ENCODE assay signal across 26 mouse cellular contexts in the genomic region with DNA sequence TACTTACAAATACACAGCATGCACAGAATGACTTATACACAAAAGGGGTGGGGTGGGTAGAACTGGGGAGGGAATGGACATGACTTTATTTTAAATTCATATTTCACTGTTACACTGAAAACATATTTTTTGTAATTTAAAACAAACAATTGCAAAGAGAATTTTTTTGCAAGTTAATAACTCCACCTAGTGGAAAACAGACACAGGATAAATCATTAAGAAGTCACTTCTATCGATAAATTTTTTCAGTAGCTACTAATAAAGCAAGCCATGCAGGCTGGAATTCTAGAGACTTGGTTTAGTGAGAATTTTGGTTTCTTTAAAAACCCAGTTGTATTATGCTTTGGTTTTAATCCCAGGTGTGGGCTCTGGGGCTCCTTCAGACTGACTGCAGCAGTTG. TPM values are rescaled to one million over a fixed set of nuclear protein-coding genes. Genes with fewer than 3 reads are reported as not detected.
A peak's percentile ranks its signal among the peaks of the same experiment; 100 is the strongest.
DNase-seq lines count a peak whose midpoint lies in the region; ATAC-seq and TF ChIP-seq lines count a peak whose summit lies in the region.
"Had no signal": no experiment of that assay in that cellular context is flagged by ENCODE, and none has a peak within 500 bp of the region (broad histone marks: within the 10 kb centered on the region; RNA-seq: fewer than 3 reads in every experiment).

No protein-coding gene starts in this region.

- TF ChIP-seq POLR2A in heart, adult 2 months (IDR thresholded peaks at IDR 0.05; ENCODE audit: insufficient read depth, low read depth, low read length) = no peak

- intact Hi-C loops in heart, adult 2 months (cut with DNase I) = loop anchor here (10.0 kb wide), 1 partner anchor 549 kb away; no protein-coding TSS in a partner anchor
- intact Hi-C loops in heart, postnatal 36 days (cut with DNase I) = no loop called here
- intact Hi-C loops in heart, postnatal 10 days (cut with DNase I) = no loop called here

- DNase-seq in heart, adult 2 months = no peak
- DNase-seq in heart, postnatal 36 days = no peak
- DNase-seq in limb, embryonic 10.5 days (ENCODE audit: low spot score) = no peak
- peak; percentile 13 for DNase-seq in NIH3T3 (ENCODE audit: low read depth)
- no peak for DNase-seq in heart, postnatal 10 days
- DNase-seq: adrenal gland, adult 2 months; adrenal gland, postnatal 14 days; cerebellum, adult 11 months; cerebellum, adult 2 months; cerebellum, adult 9-11 months; cerebellum, postnatal 25 days; gastrocnemius, postnatal 14 days; heart, adult 18-20 months had no signal

- H3K27ac ChIP-seq in heart, adult 2 months = no peak overlapping the region
- H3K27ac ChIP-seq in limb, embryonic 12.5 days = peak overlapping the region; percentile 31; the same call in 1 of the 2 replicates
- H3K27ac ChIP-seq in limb, embryonic 10.5 days = no peak overlapping the region
- 0 out of 2 replicates have a peak overlapping the region, but pooled peaks have one; percentile 9 for H3K27ac ChIP-seq in limb, embryonic 15.5 days
- no peak overlapping the region for H3K27ac ChIP-seq in neural tube, embryonic 15.5 days (replicated peaks)
- H3K27ac ChIP-seq: embryonic facial prominence, embryonic 12.5 days; embryonic facial prominence, embryonic 15.5 days; forebrain, embryonic 15.5 days; heart, embryonic 10.5 days; heart, embryonic 13.5 days; hindbrain, embryonic 10.5 days; hindbrain, embryonic 13.5 days had no signal

- H3K36me3 ChIP-seq in heart, adult 2 months (ENCODE audit: control insufficient read depth, insufficient read depth, low read length) = peaks cover 3% of the 10 kb centered on the region; the same call in 1 of the 2 replicates
- H3K36me3 ChIP-seq in limb, embryonic 12.5 days = peaks cover 60% of the 10 kb centered on the region
- H3K36me3 ChIP-seq in limb, embryonic 10.5 days = peaks cover 85% of the 10 kb centered on the region
- peaks cover 60% of the 10 kb centered on the region for H3K36me3 ChIP-seq in limb, embryonic 15.5 days
- peaks cover 55% of the 10 kb centered on the region for H3K36me3 ChIP-seq in neural tube, embryonic 15.5 days

- H3K9me3 ChIP-seq in limb, embryonic 12.5 days = 0 out of 2 replicates have a peak, but pooled peaks cover 2% of the 10 kb centered on the region
- H3K9me3 ChIP-seq in limb, embryonic 10.5 days (replicated peaks) = no peaks in the 10 kb centered on the region
- H3K9me3 ChIP-seq in limb, embryonic 15.5 days = no peaks in the 10 kb centered on the region
- H3K9me3 ChIP-seq in neural tube, embryonic 15.5 days (replicated peaks) = no peaks in the 10 kb centered on the region
- H3K9me3 ChIP-seq: embryonic facial prominence, embryonic 12.5 days; embryonic facial prominence, embryonic 15.5 days; forebrain, embryonic 15.5 days; heart, embryonic 10.5 days; heart, embryonic 13.5 days; hindbrain, embryonic 10.5 days; hindbrain, embryonic 13.5 days had no signal

- no peak for TF ChIP-seq EP300 in heart, adult 2 months (IDR thresholded peaks at IDR 0.05; ENCODE audit: insufficient read depth, low read depth, low read length)

- no peak for ATAC-seq in limb, embryonic 12.5 days (ENCODE audit: insufficient number of reproducible peaks, insufficient read depth, low FRiP score, low TSS enrichment, low read depth)
- no peak for ATAC-seq in limb, embryonic 15.5 days (ENCODE audit: insufficient number of reproducible peaks, low FRiP score, low TSS enrichment, low read depth)
- no peak for ATAC-seq in neural tube, embryonic 15.5 days (ENCODE audit: low FRiP score)
- ATAC-seq: CD4-positive, CD25-positive, alpha-beta regulatory T cell, adult 4 months; forebrain, embryonic 15.5 days; hindbrain, embryonic 16.5 days; Patski had no signal

- no peak overlapping the region for H3K4me2 ChIP-seq in limb, embryonic 12.5 days
- no peak overlapping the region for H3K4me2 ChIP-seq in limb, embryonic 15.5 days
- no peak overlapping the region for H3K4me2 ChIP-seq in neural tube, embryonic 15.5 days
- H3K4me2 ChIP-seq: embryonic facial prominence, embryonic 12.5 days; embryonic facial prominence, embryonic 15.5 days; forebrain, embryonic 15.5 days; heart, embryonic 13.5 days; hindbrain, embryonic 13.5 days had no signal

- H3K4me3 ChIP-seq in heart, adult 2 months = no peak overlapping the region
- no peak overlapping the region for H3K4me3 ChIP-seq in limb, embryonic 12.5 days (replicated peaks)
- no peak overlapping the region for H3K4me3 ChIP-seq in limb, embryonic 10.5 days
- no peak overlapping the region for H3K4me3 ChIP-seq in limb, embryonic 15.5 days
- H3K4me3 ChIP-seq in neural tube, embryonic 15.5 days (replicated peaks) = no peak overlapping the region
- H3K4me3 ChIP-seq: embryonic facial prominence, embryonic 12.5 days; embryonic facial prominence, embryonic 15.5 days; forebrain, embryonic 15.5 days; heart, embryonic 10.5 days; heart, embryonic 13.5 days; hindbrain, embryonic 10.5 days; hindbrain, embryonic 13.5 days had no signal

- peak; percentile 57 for TF ChIP-seq CTCF in heart, adult 2 months (IDR thresholded peaks at IDR 0.05)

- no peaks in the 10 kb centered on the region for H3K79me2 ChIP-seq in heart, adult 2 months (replicated peaks; ENCODE audit: control insufficient read depth, insufficient read depth, low read length)

- H3K9ac ChIP-seq in heart, adult 2 months (ENCODE audit: low read depth, low read length) = no peak overlapping the region
- H3K9ac ChIP-seq in limb, embryonic 12.5 days (replicated peaks) = no peak overlapping the region; the same call in 1 of the 2 replicates
- H3K9ac ChIP-seq in limb, embryonic 15.5 days = no peak overlapping the region
- H3K9ac ChIP-seq in neural tube, embryonic 15.5 days (replicated peaks) = no peak overlapping the region
- H3K9ac ChIP-seq: embryonic facial prominence, embryonic 12.5 days; embryonic facial prominence, embryonic 15.5 days; forebrain, embryonic 15.5 days; heart, embryonic 13.5 days; hindbrain, embryonic 13.5 days had no signal

- 88% methylated on average over 1 of the region's 1 CpGs for WGBS in heart, adult 2 months
- WGBS in limb, embryonic 12.5 days = 73% methylated on average over 1 of the region's 1 CpGs
- WGBS in limb, embryonic 10.5 days = 93% methylated on average over 1 of the region's 1 CpGs
- 55% methylated on average over 1 of the region's 1 CpGs for WGBS in limb, embryonic 15.5 days
- WGBS in neural tube, embryonic 15.5 days = 88% methylated on average over 1 of the region's 1 CpGs

- H3K4me1 ChIP-seq in heart, adult 2 months (ENCODE audit: control insufficient read depth, insufficient read depth, low read length) = peaks cover 2% of the 10 kb centered on the region
- peaks cover 33% of the 10 kb centered on the region for H3K4me1 ChIP-seq in limb, embryonic 12.5 days (replicated peaks)
- peaks cover 16% of the 10 kb centered on the region for H3K4me1 ChIP-seq in limb, embryonic 10.5 days
- peaks cover 22% of the 10 kb centered on the region for H3K4me1 ChIP-seq in limb, embryonic 15.5 days
- H3K4me1 ChIP-seq in neural tube, embryonic 15.5 days = no peaks in the 10 kb centered on the region
- H3K4me1 ChIP-seq: forebrain, embryonic 15.5 days; hindbrain, embryonic 13.5 days had no signal

- no peaks in the 10 kb centered on the region for H3K27me3 ChIP-seq in heart, adult 2 months (ENCODE audit: control insufficient read depth, insufficient read depth, low read length)
- H3K27me3 ChIP-seq in limb, embryonic 12.5 days = no peaks in the 10 kb centered on the region
- no peaks in the 10 kb centered on the region for H3K27me3 ChIP-seq in limb, embryonic 10.5 days (ENCODE audit: low read depth, poor library complexity, severe bottlenecking)
- no peaks in the 10 kb centered on the region for H3K27me3 ChIP-seq in limb, embryonic 15.5 days
- H3K27me3 ChIP-seq in neural tube, embryonic 15.5 days (replicated peaks) = no peaks in the 10 kb centered on the region
- H3K27me3 ChIP-seq: embryonic facial prominence, embryonic 12.5 days; embryonic facial prominence, embryonic 15.5 days; forebrain, embryonic 15.5 days; heart, embryonic 13.5 days; hindbrain, embryonic 13.5 days; Patski had no signal

RNA-seq across cellular contexts. Expression of a gene that starts 41.7 kb away (rescaled TPM):
- total RNA-seq in heart, adult 2 months (2021) = 1 to 10 TPM; 7.7 to 8.3 TPM
- polyA plus RNA-seq in heart, adult 2 months (2012; rRNA removed) = 5.0 and 6.3 TPM in 2 replicates
- total RNA-seq in heart, postnatal 36 days (2021) = 1 to 10 TPM; 7.3 to 9.1 TPM
- polyA plus RNA-seq in limb, embryonic 12.5 days (2016; fragmentation: Nextera tagmentation; extraction: Ambion mirVana) = 12.1 and 15.3 TPM in 2 replicates
- polyA plus RNA-seq in limb, embryonic 10.5 days (2016; fragmentation: Nextera tagmentation; extraction: Ambion mirVana) = 12.5 and 12.7 TPM in 2 replicates
- polyA plus RNA-seq in limb, embryonic 15.5 days (2015; fragmentation: Nextera tagmentation; extraction: Ambion mirVana) = 6.1 and 7.2 TPM in 2 replicates
- total RNA-seq in heart, postnatal 10 days (2021) = 10 to 100 TPM in 1 of 2 experiments, 1 to 10 TPM in 1; 8.8 to 11.7 TPM
- 5.2 and 7.0 TPM in 2 replicates for polyA plus RNA-seq in neural tube, embryonic 15.5 days (2015; fragmentation: Nextera tagmentation; extraction: Ambion mirVana)

Comparison
In these comparisons a context has a peak if more than half of its experiments do, and no peak if none do; other contexts are left out.
1. H3K27ac ChIP-seq: peak in limb, embryonic 12.5 days (single experiment) and limb, embryonic 15.5 days (single experiment); none in heart, adult 2 months (single experiment), limb, embryonic 10.5 days (single experiment) and neural tube, embryonic 15.5 days (single experiment).